9 mouse cellular contexts compared by ENCODE assay signal in genomic region chr4:143259718-143260349, GRCm38 (mm10). TPM values are rescaled to one million over a fixed set of nuclear protein-coding genes. Genes with fewer than 3 reads are reported as not detected.
DNase-seq lines count a peak whose midpoint lies in the region; ATAC-seq lines count a peak whose summit lies in the region.
"Had no signal": no experiment of that assay in that cellular context is flagged by ENCODE, and none has a peak within 500 bp of the region (broad histone marks: within the 10 kb centered on the region; RNA-seq: fewer than 3 reads in every experiment).

No protein-coding gene starts in this region.

- peak; percentile 68; the same call in 1 of the 2 replicates for ATAC-seq in forebrain, embryonic 13.5 days
- ATAC-seq in forebrain, embryonic 12.5 days (ENCODE audit: low FRiP score) = no peak
- peak; percentile 48; the same call in 1 of the 2 replicates for ATAC-seq in hindbrain, embryonic 13.5 days (ENCODE audit: low FRiP score)
- peak; percentile 75 for ATAC-seq in midbrain, embryonic 15.5 days (replicated peaks)

- H3K4me3 ChIP-seq in forebrain, embryonic 13.5 days = no peak overlapping the region
- H3K4me3 ChIP-seq in forebrain, embryonic 12.5 days (replicated peaks) = no peak overlapping the region
- H3K4me3 ChIP-seq in hindbrain, embryonic 13.5 days = no peak overlapping the region
- no peak overlapping the region for H3K4me3 ChIP-seq in midbrain, embryonic 15.5 days
- H3K4me3 ChIP-seq: limb, embryonic 12.5 days had no signal

- no peaks in the 10 kb centered on the region for H3K27me3 ChIP-seq in forebrain, embryonic 13.5 days
- no peaks in the 10 kb centered on the region for H3K27me3 ChIP-seq in forebrain, embryonic 12.5 days
- no peaks in the 10 kb centered on the region for H3K27me3 ChIP-seq in hindbrain, embryonic 13.5 days
- H3K27me3 ChIP-seq in midbrain, embryonic 15.5 days (replicated peaks) = no peaks in the 10 kb centered on the region

- WGBS in forebrain, embryonic 13.5 days = 67% methylated on average over 8 of the region's 8 CpGs
- WGBS in forebrain, embryonic 12.5 days = 65% methylated on average over 8 of the region's 8 CpGs
- 62% methylated on average over 7 of the region's 8 CpGs for WGBS in hindbrain, embryonic 13.5 days
- WGBS in midbrain, embryonic 15.5 days = 54% methylated on average over 8 of the region's 8 CpGs

- no peak overlapping the region for H3K9ac ChIP-seq in forebrain, embryonic 13.5 days
- no peak overlapping the region for H3K9ac ChIP-seq in forebrain, embryonic 12.5 days
- no peak overlapping the region for H3K9ac ChIP-seq in hindbrain, embryonic 13.5 days
- H3K9ac ChIP-seq in midbrain, embryonic 15.5 days = no peak overlapping the region
- H3K9ac ChIP-seq: limb, embryonic 12.5 days had no signal

- no peaks in the 10 kb centered on the region for H3K36me3 ChIP-seq in forebrain, embryonic 13.5 days (ENCODE audit: poor library complexity, severe bottlenecking)
- no peaks in the 10 kb centered on the region for H3K36me3 ChIP-seq in forebrain, embryonic 12.5 days (replicated peaks)
- H3K36me3 ChIP-seq in hindbrain, embryonic 13.5 days = no peaks in the 10 kb centered on the region
- no peaks in the 10 kb centered on the region for H3K36me3 ChIP-seq in midbrain, embryonic 15.5 days (replicated peaks)
- H3K36me3 ChIP-seq: limb, embryonic 12.5 days had no signal

- H3K27ac ChIP-seq in forebrain, embryonic 13.5 days = no peak overlapping the region
- no peak overlapping the region for H3K27ac ChIP-seq in forebrain, embryonic 12.5 days
- no peak overlapping the region for H3K27ac ChIP-seq in hindbrain, embryonic 13.5 days
- H3K27ac ChIP-seq in midbrain, embryonic 15.5 days = no peak overlapping the region
- H3K27ac ChIP-seq: limb, embryonic 12.5 days had no signal

- no peaks in the 10 kb centered on the region for H3K4me1 ChIP-seq in forebrain, embryonic 13.5 days
- H3K4me1 ChIP-seq in forebrain, embryonic 12.5 days = peaks cover 12% of the 10 kb centered on the region
- H3K4me1 ChIP-seq in hindbrain, embryonic 13.5 days (replicated peaks) = peaks cover 6% of the 10 kb centered on the region; the same call in 1 of the 2 replicates
- H3K4me1 ChIP-seq in midbrain, embryonic 15.5 days = 0 out of 2 replicates have a peak, but pooled peaks cover 2% of the 10 kb centered on the region

- no peaks in the 10 kb centered on the region for H3K9me3 ChIP-seq in forebrain, embryonic 13.5 days (replicated peaks)
- no peaks in the 10 kb centered on the region for H3K9me3 ChIP-seq in forebrain, embryonic 12.5 days
- no peaks in the 10 kb centered on the region for H3K9me3 ChIP-seq in hindbrain, embryonic 13.5 days
- no peaks in the 10 kb centered on the region for H3K9me3 ChIP-seq in midbrain, embryonic 15.5 days
- H3K9me3 ChIP-seq: limb, embryonic 12.5 days had no signal

- H3K4me2 ChIP-seq in forebrain, embryonic 13.5 days = no peak overlapping the region
- no peak overlapping the region for H3K4me2 ChIP-seq in forebrain, embryonic 12.5 days
- no peak overlapping the region for H3K4me2 ChIP-seq in hindbrain, embryonic 13.5 days
- H3K4me2 ChIP-seq in midbrain, embryonic 15.5 days = no peak overlapping the region
- H3K4me2 ChIP-seq: limb, embryonic 12.5 days had no signal

- DNase-seq in NIH3T3 (ENCODE audit: low read depth) = peak; percentile 61
- no peak for DNase-seq in gastrocnemius, postnatal 36 days
- no peak for DNase-seq in adrenal gland, postnatal 10 days
- DNase-seq in heart, postnatal 36 days = no peak

- intact Hi-C loops in gastrocnemius, postnatal 36 days (cut with DNase I) = loop anchor here (2.0 to 5.0 kb wide), 2 partner anchors 51 to 122 kb away; no protein-coding TSS in a partner anchor
- intact Hi-C loops in heart, postnatal 36 days (cut with DNase I) = loop anchor here (2.0 to 10.0 kb wide), 2 partner anchors 65 to 121 kb away; no protein-coding TSS in a partner anchor

RNA-seq across cellular contexts. Expression of gene Pdpn, which starts 39.5 kb away (rescaled TPM):
- 59.6 and 62.2 TPM in 2 replicates for polyA plus RNA-seq in forebrain, embryonic 13.5 days (2015; fragmentation: Nextera tagmentation; extraction: Ambion mirVana)
- 61.5 and 68.0 TPM in 2 replicates for polyA plus RNA-seq in forebrain, embryonic 12.5 days (2016; fragmentation: Nextera tagmentation; extraction: Ambion mirVana)
- 71.2 and 77.9 TPM in 2 replicates for polyA plus RNA-seq in hindbrain, embryonic 13.5 days (2015; fragmentation: Nextera tagmentation; extraction: Ambion mirVana)
- polyA plus RNA-seq in midbrain, embryonic 15.5 days (2015; fragmentation: Nextera tagmentation; extraction: Ambion mirVana) = 40.8 and 46.3 TPM in 2 replicates
- 1 to 10 TPM; 7.0 to 7.7 TPM for total RNA-seq in gastrocnemius, postnatal 36 days (2021)
- 10 to 100 TPM in 1 of 2 experiments, 1 to 10 TPM in 1; 9.3 to 11.1 TPM for total RNA-seq in adrenal gland, postnatal 10 days (2021)
- 1 to 10 TPM; 5.8 to 8.3 TPM for total RNA-seq in heart, postnatal 36 days (2021)

RNA-seq across cellular contexts. Expression of gene Prdm2, which starts 47.0 kb away (rescaled TPM):
- polyA plus RNA-seq in forebrain, embryonic 13.5 days (2015; fragmentation: Nextera tagmentation; extraction: Ambion mirVana) = 17.6 and 18.6 TPM in 2 replicates
- polyA plus RNA-seq in forebrain, embryonic 12.5 days (2016; fragmentation: Nextera tagmentation; extraction: Ambion mirVana) = 17.0 and 18.8 TPM in 2 replicates
- polyA plus RNA-seq in hindbrain, embryonic 13.5 days (2015; fragmentation: Nextera tagmentation; extraction: Ambion mirVana) = 17.6 and 18.6 TPM in 2 replicates
- polyA plus RNA-seq in midbrain, embryonic 15.5 days (2015; fragmentation: Nextera tagmentation; extraction: Ambion mirVana) = 16.5 TPM in 2 replicates
- 10 to 100 TPM; 17.9 to 19.7 TPM for total RNA-seq in gastrocnemius, postnatal 36 days (2021)
- 10 to 100 TPM; 21.2 to 23.4 TPM for total RNA-seq in adrenal gland, postnatal 10 days (2021)
- 10 to 100 TPM; 18.9 to 22.0 TPM for total RNA-seq in heart, postnatal 36 days (2021)
